Mouse (Mus musculus) retina, embryonic 14.5 days (tissue): Measurements from ENCODE around the gene Cxcl17.

Experiments
- DNase-seq: peaks from one replicate; pipeline ENCODE4 v3.0.0-alpha.2; 2015; ENCODE audit warnings: low spot score

The Cxcl17 gene

GRCm38 (mm10) chr7:25369058-25369749 is 43.5 kb downstream of the Cxcl17 start, which contains the start of gene Cnfn:
Cnfn (minus strand) TSS chr7:25369724.
- no peak for DNase-seq

- DNase-seq, result no peak
Observed at GRCm38 (mm10) chr7:25368333-25368732, 44.4 kb downstream of the Cxcl17 start.

- DNase-seq, result peak; percentile 43
Observed at GRCm38 (mm10) chr7:25367632-25368293, 44.9 kb downstream of the Cxcl17 start.

- peak; percentile 73 for DNase-seq
Observed at GRCm38 (mm10) chr7:25365937-25366625, 46.6 kb downstream of the Cxcl17 start.

- no peak for DNase-seq
Observed at GRCm38 (mm10) chr7:25363632-25364031, 49.1 kb downstream of the Cxcl17 start.

GRCm38 (mm10) chr7:25363151-25363550 is 49.5 kb downstream of the Cxcl17 start:
- peak; percentile 44 for DNase-seq

GRCm38 (mm10) chr7:25358721-25359206 is 53.9 kb downstream of the Cxcl17 start:
- DNase-seq, result peak; percentile 75
